Mouse (Mus musculus) intestine, embryonic 16.5 days (tissue): ENCODE data around the gene Dhx30. TPM values are rescaled to one million over a fixed set of nuclear protein-coding genes. Genes with fewer than 3 reads are reported as not detected.

Experiments
- ATAC-seq: fragments of 200-750 bp; cut with Nextera tagmentation; 2 replicates; pipeline ENCODE4 v1.8.0; 2017; ENCODE audit warnings: moderate TSS enrichment, moderate library complexity
- H3K27ac ChIP-seq: fragments of 300-500 bp; sonication (generic); 2 replicates; pipeline ENCODE4 v1.5.1; 2014; ENCODE audit warnings: mild to moderate bottlenecking, low read length
- H3K27me3 ChIP-seq: fragments of 300-500 bp; sonication (generic); replicated peaks from 2 replicates; pipeline ENCODE4 v1.6.1; 2014; ENCODE audit warnings: low read length, control low read depth, mixed read lengths; ENCODE audit not compliant: control insufficient read depth, insufficient read depth
- H3K36me3 ChIP-seq: fragments of 300-500 bp; sonication (generic); 2 replicates; pipeline ENCODE4 v1.6.1; 2014; ENCODE audit warnings: low read length, control low read depth; ENCODE audit not compliant: control insufficient read depth, insufficient read depth
- H3K4me1 ChIP-seq: fragments of 300-500 bp; sonication (generic); 2 replicates; pipeline ENCODE4 v1.6.1; 2014; ENCODE audit warnings: low read length, control low read depth, mixed read lengths; ENCODE audit not compliant: control insufficient read depth, insufficient read depth
- H3K4me2 ChIP-seq: fragments of 300-500 bp; sonication (generic); 2 replicates; pipeline ENCODE4 v1.6.1; 2014; ENCODE audit warnings: low read depth, low read length, control low read depth
- H3K4me3 ChIP-seq: fragments of 300-500 bp; sonication (generic); 2 replicates; pipeline ENCODE4 v1.5.1; 2014; ENCODE audit warnings: mild to moderate bottlenecking, low read length
- H3K9ac ChIP-seq: fragments of 300-500 bp; sonication (generic); 2 replicates; pipeline ENCODE4 v1.6.1; 2014; ENCODE audit warnings: low read depth, low read length
- H3K9me3 ChIP-seq: fragments of 300-500 bp; sonication (generic); 2 replicates; pipeline ENCODE4 v1.6.1; 2016; ENCODE audit warnings: low read length, control low read depth; ENCODE audit not compliant: control insufficient read depth
- WGBS: fragments of 180-500 bp; shearing (Covaris S2); extraction: QIAGEN DNeasy Blood & Tissue Kit; methylation state at CpG from one replicate; pipeline ENCODE4 v1.1.7; 2014; 5-methylcytosine and 5-hydroxymethylcytosine counted together
- polyA plus RNA-seq: library from polyadenylated mRNA; unstranded; fragments of >200 nt; fragmentation: Nextera tagmentation; extraction: Ambion mirVana; gene quantifications from 2 replicates; pipeline ENCODE4 v1.2.1, GENCODE M21; 2015

Gene Dhx30
- polyA plus RNA-seq, 1 experiment from 2014 or later = 83.9 TPM

GRCm38 (mm10) chr9:110038485-110038884, 79.1 kb downstream of the Dhx30 start:
- Histone ChIP-seq H3K4me2 (no peak overlapping the region), H3K9me3 (no peaks in the 10 kb centered on the region), H3K4me3 (no peak overlapping the region), H3K27me3 (no peaks in the 10 kb centered on the region), H3K27ac (no peak overlapping the region), H3K9ac (no peak overlapping the region), H3K4me1 (no peaks in the 10 kb centered on the region), H3K36me3 (peaks cover 17% of the 10 kb centered on the region)
- no peak for ATAC-seq
- WGBS = 94% methylated on average over 2 of the region's 2 CpGs

- no peak overlapping the region for H3K4me2 ChIP-seq
- no peaks in the 10 kb centered on the region for H3K27me3 ChIP-seq
- H3K9ac ChIP-seq = no peak overlapping the region
- H3K4me3 ChIP-seq = no peak overlapping the region
- H3K4me1 ChIP-seq = no peaks in the 10 kb centered on the region
- no peak overlapping the region for H3K27ac ChIP-seq
- no peaks in the 10 kb centered on the region for H3K9me3 ChIP-seq
- H3K36me3 ChIP-seq = peaks cover 17% of the 10 kb centered on the region
- 84% methylated on average over 8 of the region's 8 CpGs for WGBS
- ATAC-seq = no peak
These were observed 79.7 kb downstream of the Dhx30 start for GRCm38 (mm10) chr9:110037895-110038294.

GRCm38 (mm10) chr9:110035091-110035490, 82.5 kb downstream of the Dhx30 start:
- Histone ChIP-seq H3K27me3 (no peaks in the 10 kb centered on the region), H3K9me3 (no peaks in the 10 kb centered on the region), H3K4me1 (no peaks in the 10 kb centered on the region), H3K27ac (no peak overlapping the region), H3K9ac (no peak overlapping the region), H3K36me3 (peaks cover 17% of the 10 kb centered on the region), H3K4me3 (no peak overlapping the region), H3K4me2 (no peak overlapping the region)
- 89% methylated on average over 4 of the region's 4 CpGs for WGBS
- ATAC-seq = no peak

Other genes with a start within 250 kb of the Dhx30 start
- 31.2 and 31.3 TPM in 2 replicates for gene Cdc25a, start 242.3 kb downstream of the Dhx30 start, polyA plus RNA-seq
- gene Map4, start 186.4 kb downstream of the Dhx30 start, polyA plus RNA-seq = 52.8 and 57.2 TPM in 2 replicates
- 56.8 and 60.8 TPM in 2 replicates for gene Smarcc1, start 122 bp downstream of the Dhx30 start, polyA plus RNA-seq
- 2.4 and 2.7 TPM in 2 replicates for gene Cspg5, start 126.0 kb upstream of the Dhx30 start, polyA plus RNA-seq
- gene Elp6, start 187.3 kb upstream of the Dhx30 start, polyA plus RNA-seq = 19.9 and 20.5 TPM in 2 replicates
- 25.2 and 26.8 TPM in 2 replicates for gene Scap, start 215.5 kb upstream of the Dhx30 start, polyA plus RNA-seq